ENCODE assay signal across 13 mouse cellular contexts in genomic region chr4:105278571-105279410, GRCm38 (mm10).
DNase-seq lines count a peak whose midpoint lies in the region; ATAC-seq lines count a peak whose summit lies in the region.
"Had no signal": no experiment of that assay in that cellular context is flagged by ENCODE, and none has a peak within 500 bp of the region (broad histone marks: within the 10 kb centered on the region; RNA-seq: fewer than 3 reads in every experiment).

No protein-coding gene starts in this region.

- no peak for ATAC-seq in hindbrain, embryonic 12.5 days (ENCODE audit: low FRiP score)
- ATAC-seq in hindbrain, embryonic 16.5 days: no peak
- ATAC-seq in megakaryocyte-erythroid progenitor cell, adult 5-6 weeks (replicated peaks; ENCODE audit: low FRiP score, low TSS enrichment, poor library complexity, severe bottlenecking): no peak
- ATAC-seq: forebrain, postnatal 0 days; Patski had no signal

- DNase-seq in hindbrain, embryonic 10.5 days (ENCODE audit: low spot score): no peak
- peak; percentile 82 for DNase-seq in gastrocnemius, adult 18-20 months (ENCODE audit: low spot score)
- DNase-seq in heart, postnatal 14 days: peak; percentile 65 to 83
- DNase-seq in lung, postnatal 10 days: peak; percentile 57
- no peak for DNase-seq in spleen, postnatal 10 days (ENCODE audit: low spot score in 2 of 2)
- DNase-seq: cerebellum, adult 9-10 months; forebrain, postnatal 0 days; thymus, postnatal 14 days had no signal

- H3K36me3 ChIP-seq in hindbrain, embryonic 10.5 days: no peaks in the 10 kb centered on the region
- H3K36me3 ChIP-seq in hindbrain, embryonic 12.5 days: no peaks in the 10 kb centered on the region
- no peaks in the 10 kb centered on the region for H3K36me3 ChIP-seq in hindbrain, embryonic 16.5 days (ENCODE audit: control insufficient read depth, insufficient read depth, low read length)
- H3K36me3 ChIP-seq: embryonic facial prominence, embryonic 13.5 days had no signal

- H3K4me2 ChIP-seq in hindbrain, embryonic 12.5 days (replicated peaks): no peak overlapping the region
- no peak overlapping the region for H3K4me2 ChIP-seq in hindbrain, embryonic 16.5 days (ENCODE audit: low read length)
- H3K4me2 ChIP-seq: embryonic facial prominence, embryonic 13.5 days had no signal

- WGBS in hindbrain, embryonic 10.5 days: 92% methylated on average over 15 of the region's 15 CpGs
- 89% methylated on average over 15 of the region's 15 CpGs for WGBS in hindbrain, embryonic 12.5 days
- 85% methylated on average over 15 of the region's 15 CpGs for WGBS in hindbrain, embryonic 16.5 days

- H3K4me3 ChIP-seq in hindbrain, embryonic 10.5 days: no peak overlapping the region
- H3K4me3 ChIP-seq in hindbrain, embryonic 12.5 days: no peak overlapping the region
- H3K4me3 ChIP-seq in hindbrain, embryonic 16.5 days (ENCODE audit: low read length): no peak overlapping the region
- H3K4me3 ChIP-seq: embryonic facial prominence, embryonic 13.5 days had no signal

- H3K4me1 ChIP-seq in hindbrain, embryonic 10.5 days (replicated peaks): peaks cover 69% of the 10 kb centered on the region
- H3K4me1 ChIP-seq in hindbrain, embryonic 12.5 days: peaks cover 30% of the 10 kb centered on the region
- H3K4me1 ChIP-seq in hindbrain, embryonic 16.5 days (ENCODE audit: control insufficient read depth, insufficient read depth, low read depth, low read length): peaks cover 2% of the 10 kb centered on the region

- no peak overlapping the region for H3K9ac ChIP-seq in hindbrain, embryonic 12.5 days
- H3K9ac ChIP-seq in hindbrain, embryonic 16.5 days (ENCODE audit: low read depth, low read length): no peak overlapping the region
- H3K9ac ChIP-seq: embryonic facial prominence, embryonic 13.5 days; forebrain, postnatal 0 days had no signal

- H3K27me3 ChIP-seq in hindbrain, embryonic 10.5 days (ENCODE audit: insufficient read depth, poor library complexity, severe bottlenecking): 0 out of 2 replicates have a peak, but pooled peaks cover under 1% of the 10 kb centered on the region
- no peaks in the 10 kb centered on the region for H3K27me3 ChIP-seq in hindbrain, embryonic 12.5 days
- H3K27me3 ChIP-seq in hindbrain, embryonic 16.5 days (replicated peaks; ENCODE audit: control insufficient read depth, insufficient read depth, low read length): no peaks in the 10 kb centered on the region
- H3K27me3 ChIP-seq: embryonic facial prominence, embryonic 13.5 days; Patski had no signal

- intact Hi-C loops in heart, postnatal 14 days (cut with DNase I): no loop called here

- H3K27ac ChIP-seq in hindbrain, embryonic 10.5 days: 0 out of 2 replicates have a peak overlapping the region, but pooled peaks have one; percentile 9
- H3K27ac ChIP-seq in hindbrain, embryonic 12.5 days: no peak overlapping the region
- H3K27ac ChIP-seq in hindbrain, embryonic 16.5 days (ENCODE audit: low read depth, low read length): no peak overlapping the region
- H3K27ac ChIP-seq: embryonic facial prominence, embryonic 13.5 days had no signal

- H3K9me3 ChIP-seq in hindbrain, embryonic 10.5 days: no peaks in the 10 kb centered on the region
- H3K9me3 ChIP-seq in hindbrain, embryonic 12.5 days (replicated peaks): no peaks in the 10 kb centered on the region
- H3K9me3 ChIP-seq in hindbrain, embryonic 16.5 days (ENCODE audit: control insufficient read depth, low read length): no peaks in the 10 kb centered on the region
- H3K9me3 ChIP-seq: embryonic facial prominence, embryonic 13.5 days had no signal

Comparison
In these comparisons a context has a peak if more than half of its experiments do, and no peak if none do; other contexts are left out.
1. DNase-seq: peak in gastrocnemius, adult 18-20 months (single experiment), heart, postnatal 14 days (2 of 2) and lung, postnatal 10 days (single experiment); none in hindbrain, embryonic 10.5 days (single experiment) and spleen, postnatal 10 days (0 of 2).